Mouse (Mus musculus) heart, postnatal 0 days (tissue): ENCODE measurements around the gene Ptprh.

Source experiments
- CTCF ChIP-seq: IDR thresholded peaks from 2 replicates; pipeline ENCODE4 v1.5.1; 2016; ENCODE audit warnings: antibody characterized with exemption, control low read depth, low read depth
- EP300 ChIP-seq: IDR thresholded peaks from 2 replicates; pipeline ENCODE4 v1.6.1; 2016; ENCODE audit warnings: antibody characterized with exemption, low read depth

GRCm38 (mm10) chr7:4651581-4651980, 47.7 kb upstream of the Ptprh start:
- TF ChIP-seq CTCF: no peak
- TF ChIP-seq EP300: no peak
